Mouse (Mus musculus): Measurements from ENCODE around the gene Lrrc8b.

The Lrrc8b gene

DNA sequence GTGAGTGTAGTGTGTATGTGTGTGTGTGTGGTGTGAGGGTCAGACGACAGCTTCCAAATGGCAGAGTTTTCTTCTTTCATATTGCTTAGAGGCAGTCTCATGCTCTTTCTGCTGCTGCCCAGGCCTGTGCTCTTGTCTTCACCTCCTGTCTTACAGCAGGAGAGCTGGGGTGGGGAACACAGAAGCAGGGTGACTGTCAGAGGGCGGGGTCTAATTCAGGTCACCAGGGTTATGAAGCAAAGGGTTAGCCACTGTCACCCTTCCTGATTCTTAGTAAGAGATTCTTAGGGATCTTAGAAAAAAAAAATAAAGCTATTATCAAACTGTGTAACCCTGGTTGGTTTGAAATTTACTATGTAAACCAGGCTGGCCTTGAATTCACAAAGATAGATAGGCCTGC, 10.0 kb downstream of the Lrrc8b start:
- no peak for DNase-seq (ENCODE audit: low read depth)

DNA sequence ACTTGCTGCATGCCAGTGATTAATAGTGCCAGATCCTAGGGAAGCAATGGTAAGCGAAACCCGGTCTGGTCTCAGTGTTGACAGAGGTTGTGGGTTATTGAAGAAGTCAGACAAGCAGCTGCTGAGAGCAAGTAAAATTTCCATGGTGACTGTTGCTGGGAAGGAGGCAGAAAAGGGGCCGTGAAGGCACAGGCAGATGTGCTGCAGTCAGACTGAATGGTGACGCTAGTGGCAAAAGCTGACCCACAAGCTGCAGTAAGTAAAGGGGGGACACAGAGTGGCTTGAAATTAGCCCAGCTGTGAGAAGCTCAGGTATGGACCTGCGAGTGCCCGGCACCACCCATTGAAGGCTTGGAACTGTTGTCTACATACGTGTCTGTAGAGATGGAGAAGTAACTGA, 11.8 kb downstream of the Lrrc8b start:
- no peak for DNase-seq (ENCODE audit: low read depth)

DNA sequence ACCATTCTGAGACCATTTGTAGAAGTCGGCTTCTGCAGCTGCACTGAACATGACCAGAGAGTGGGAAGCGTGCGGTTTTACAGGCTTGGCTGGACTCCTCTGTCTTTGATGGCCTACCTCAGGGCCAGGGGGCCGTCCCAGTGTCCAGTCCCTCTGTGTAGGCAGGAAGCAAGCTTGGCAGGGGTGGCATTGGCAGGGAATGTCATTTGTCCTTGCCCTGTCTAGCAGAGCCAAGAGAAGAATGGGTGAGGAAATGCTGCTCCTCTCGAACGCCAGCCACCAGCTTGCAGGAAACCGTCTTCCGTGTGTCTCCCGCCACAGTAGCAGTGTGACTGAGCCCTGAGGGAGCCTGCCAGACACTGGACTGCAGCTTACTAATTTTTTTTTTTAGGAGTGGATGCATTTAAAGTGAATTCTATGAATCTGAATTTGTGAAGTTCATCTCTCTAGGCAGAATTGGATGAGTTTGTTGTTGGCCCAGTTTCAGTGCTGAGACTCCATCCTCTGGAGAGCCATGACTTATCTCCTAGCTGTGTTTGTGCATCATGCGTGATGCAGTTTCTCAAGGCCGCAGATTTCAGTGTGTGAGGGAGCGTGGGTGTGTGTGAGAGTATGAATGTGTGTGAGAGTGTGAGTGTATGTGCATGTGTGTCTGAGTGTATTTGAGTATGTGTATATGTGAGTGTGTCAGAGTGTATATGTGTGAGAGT, 12.8 kb downstream of the Lrrc8b start:
- DNase-seq (ENCODE audit: low read depth) = no peak

DNA sequence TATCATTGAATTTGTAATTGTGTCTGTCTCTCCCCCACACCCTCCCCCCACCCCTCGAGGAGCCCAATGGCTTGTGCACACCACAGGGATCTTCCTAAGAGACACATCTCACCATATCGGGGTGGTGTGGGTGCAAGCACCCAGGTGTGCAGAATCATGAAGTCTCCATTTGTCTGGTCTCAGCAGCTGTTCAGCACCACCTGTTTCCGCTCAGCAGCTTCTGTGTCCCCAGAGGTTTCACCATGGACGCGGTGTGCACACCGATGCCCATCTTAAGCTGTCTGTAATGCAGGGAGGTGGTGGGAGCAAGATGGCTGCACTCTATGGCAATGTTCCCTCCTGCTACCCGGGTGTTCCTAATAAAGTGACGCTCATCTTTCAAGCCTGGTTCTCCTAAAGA, 14.6 kb downstream of the Lrrc8b start:
- DNase-seq (ENCODE audit: low read depth) = no peak

DNA sequence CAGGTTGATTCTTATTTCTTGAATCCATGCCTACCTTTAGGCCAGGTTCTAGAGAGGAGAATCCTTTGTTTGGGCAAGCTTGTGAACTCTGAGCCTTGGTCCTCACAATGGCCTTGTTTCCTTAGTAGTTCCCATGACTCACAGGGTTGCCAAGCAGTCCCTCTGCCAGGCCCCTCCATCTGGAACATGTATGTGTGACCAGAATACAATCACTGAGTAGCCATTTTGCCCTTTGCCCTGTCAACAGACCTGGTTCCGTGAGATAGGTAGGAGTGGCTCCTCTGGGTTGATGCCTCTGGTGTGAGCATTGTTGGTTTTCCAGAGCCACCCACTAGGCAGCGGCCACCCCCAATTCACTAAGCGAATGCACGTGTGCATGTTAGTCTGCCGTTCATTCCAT, 24.0 kb downstream of the Lrrc8b start:
- no peak for DNase-seq (ENCODE audit: low read depth)

DNA sequence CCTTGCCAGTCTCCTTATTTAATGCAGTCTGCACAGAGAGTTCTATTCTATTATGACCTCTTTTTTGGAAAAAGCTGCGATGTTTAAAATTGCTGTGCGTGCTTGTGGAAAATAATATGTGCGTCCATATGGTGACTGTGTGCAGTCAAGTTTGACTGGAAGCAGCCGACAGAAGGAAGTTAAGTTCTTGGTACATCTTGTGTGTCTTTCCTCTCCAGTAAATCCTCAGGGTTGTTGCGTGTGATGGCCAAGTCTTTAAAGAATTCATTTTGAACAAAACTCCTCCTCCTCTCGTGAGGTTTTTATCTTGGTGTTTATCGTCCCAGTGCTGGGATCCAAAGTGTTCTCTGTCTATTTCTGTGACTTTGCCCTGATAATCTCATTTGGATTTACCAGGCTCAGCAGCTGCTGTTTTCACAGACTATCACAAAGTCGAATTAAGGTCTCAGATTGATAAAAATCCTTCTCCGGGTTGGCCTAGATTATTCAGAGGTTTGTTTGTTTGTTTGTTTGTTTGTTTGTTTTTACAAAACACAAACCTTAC, 25.5 kb downstream of the Lrrc8b start:
- DNase-seq (ENCODE audit: low read depth) = no peak

DNA sequence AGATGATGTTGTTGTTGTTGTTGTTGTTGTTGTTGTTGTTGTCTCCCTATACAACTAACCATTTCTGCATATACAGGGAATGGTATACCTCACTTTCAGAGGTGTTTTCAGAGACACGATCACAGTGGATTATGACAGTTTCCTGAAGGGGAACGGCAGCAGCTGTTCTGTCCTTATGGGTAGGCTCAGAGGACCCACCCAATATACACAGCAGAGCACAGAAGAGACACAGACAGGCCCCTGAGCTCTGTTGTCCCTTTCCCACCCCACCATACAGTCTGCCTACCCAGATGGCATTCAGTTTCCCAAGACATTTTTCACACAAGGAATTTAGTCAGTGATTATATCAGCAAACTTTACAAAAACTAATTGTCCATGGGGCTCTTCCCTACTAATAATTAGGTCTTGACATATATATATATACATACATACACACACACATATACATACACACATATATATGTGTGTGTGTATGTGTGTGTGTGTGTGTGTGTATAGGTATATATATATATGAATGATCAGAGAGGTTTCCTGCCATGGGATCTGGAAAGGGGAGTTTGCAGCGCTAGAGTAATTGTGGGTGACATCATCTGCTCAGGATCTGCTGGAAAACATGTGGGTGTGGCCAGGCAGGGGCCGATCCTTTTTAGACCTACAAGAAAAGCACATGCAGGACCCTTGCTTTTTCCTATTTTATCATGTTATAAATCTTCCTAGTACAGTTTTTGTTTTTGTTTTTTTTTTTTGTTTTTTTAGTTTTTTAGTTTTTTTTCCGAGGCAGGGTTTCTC, 26.8 kb downstream of the Lrrc8b start:
- DNase-seq (ENCODE audit: low read depth) = peak; percentile 15

DNA sequence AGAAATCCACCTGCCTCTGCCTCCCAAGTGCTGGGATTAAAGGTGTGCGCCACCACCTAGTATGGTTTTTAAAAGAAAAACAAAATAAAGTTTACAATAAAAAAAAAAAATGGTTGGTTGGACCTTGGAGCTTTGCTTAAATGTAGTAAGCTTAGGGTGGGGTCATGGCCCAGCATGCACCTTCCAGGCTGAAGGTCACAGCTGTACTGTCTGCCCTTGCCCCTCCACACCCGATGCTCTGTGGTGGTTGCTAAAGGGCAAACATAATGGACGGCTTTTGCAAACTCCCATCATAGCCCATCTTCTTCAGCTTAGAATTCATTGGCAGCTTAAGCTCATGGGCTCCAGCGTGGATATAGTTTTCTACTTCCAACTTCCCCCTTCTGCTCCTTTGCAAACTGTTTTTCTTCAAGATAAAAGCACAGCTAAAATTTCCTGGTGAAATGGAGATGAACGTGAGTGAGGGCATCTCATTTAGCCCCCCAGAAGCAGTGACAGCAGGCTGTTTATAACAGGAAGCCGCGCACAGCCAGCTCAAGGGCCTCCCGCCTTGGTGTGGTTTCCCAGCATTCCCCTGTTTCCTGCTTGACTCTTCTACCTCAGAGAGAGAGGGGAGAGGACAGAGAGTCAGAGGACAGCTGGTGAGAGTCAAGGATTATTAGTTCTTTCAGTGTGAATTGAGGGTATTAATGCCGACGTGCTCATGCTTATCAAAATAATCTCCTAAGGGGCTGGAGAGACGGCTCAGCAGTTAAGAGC, 27.7 kb downstream of the Lrrc8b start:
- peak; percentile 75 for DNase-seq (ENCODE audit: low read depth)

DNA sequence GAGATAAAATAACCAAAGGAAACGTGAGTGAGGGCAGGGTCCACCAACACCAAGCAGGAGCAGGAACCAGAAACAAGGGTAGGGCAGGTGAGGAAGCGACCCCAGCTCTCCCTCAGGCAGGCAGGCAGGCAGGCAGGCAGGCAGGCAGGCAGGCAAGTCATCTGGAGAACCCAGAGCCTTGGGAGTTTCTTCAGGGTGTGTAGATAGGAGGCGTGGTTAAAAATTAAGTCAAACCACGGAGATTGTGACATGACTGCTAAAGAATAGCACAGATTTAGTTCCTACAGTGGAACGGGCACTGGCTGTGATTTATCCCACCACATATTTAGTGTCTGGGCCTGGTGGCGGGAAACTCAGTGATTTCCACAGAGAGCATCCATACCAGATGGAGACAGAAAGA, 30.1 kb downstream of the Lrrc8b start:
- DNase-seq (ENCODE audit: low read depth) = peak; percentile 16

DNA sequence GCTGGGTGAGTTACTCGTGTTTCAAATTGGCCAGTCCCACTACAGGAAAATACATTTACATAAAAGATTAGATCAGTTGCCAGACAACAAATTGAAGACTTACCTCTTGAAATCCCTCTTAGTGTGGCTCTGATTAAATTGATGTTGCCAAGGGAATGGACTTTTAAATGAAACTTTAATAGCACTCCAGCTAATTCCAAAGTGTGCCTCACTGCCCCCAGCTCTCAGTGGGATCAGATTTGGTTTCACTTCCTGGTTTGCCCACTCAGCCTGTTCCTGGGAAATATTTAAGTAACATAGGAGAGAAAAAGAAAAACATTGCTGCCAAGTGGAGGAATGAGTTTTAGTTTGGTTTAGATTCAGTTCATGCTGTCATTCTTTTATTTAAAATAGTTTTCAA, 38.5 kb downstream of the Lrrc8b start:
- DNase-seq (ENCODE audit: low read depth) = no peak

DNA sequence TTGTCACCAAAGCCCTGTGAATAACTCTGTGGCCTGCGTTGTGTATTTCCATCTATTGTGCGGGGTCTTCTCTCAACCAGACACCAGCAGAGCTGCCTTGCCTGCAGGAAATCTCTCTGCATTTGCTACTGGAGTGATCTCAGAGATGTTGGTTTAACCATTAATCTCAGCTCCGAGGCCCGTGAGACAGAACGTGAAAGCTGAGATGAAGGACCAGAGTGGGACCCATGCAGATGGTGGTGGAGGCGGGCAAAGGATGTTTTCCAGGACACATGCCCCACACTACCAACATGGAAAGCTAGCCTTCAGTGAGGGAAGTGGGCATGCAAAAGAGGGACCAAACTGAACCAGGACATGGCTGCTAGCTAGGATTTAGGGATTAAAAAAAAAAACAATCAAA, 43.5 kb downstream of the Lrrc8b start:
- DNase-seq (ENCODE audit: low read depth) = no peak

DNA sequence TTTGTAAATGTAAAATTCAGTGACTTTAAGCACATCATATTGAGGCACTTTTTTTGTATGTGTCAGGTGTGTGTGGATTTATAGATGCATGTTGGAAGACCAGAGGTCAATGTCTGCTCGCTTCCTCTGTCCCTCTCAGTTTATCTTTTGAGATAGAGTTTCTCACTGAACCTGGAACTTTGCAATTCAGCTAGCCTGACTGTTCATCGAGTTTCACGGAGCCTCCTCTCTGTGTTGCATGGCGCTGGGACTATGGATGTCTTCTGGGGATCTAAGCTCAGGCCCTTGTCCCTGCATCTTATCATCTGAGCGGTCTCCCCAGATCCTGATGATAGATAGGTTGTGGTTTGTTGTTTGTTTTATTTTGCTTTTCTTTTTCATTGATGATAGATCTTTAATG, 45.0 kb downstream of the Lrrc8b start:
- DNase-seq (ENCODE audit: low read depth) = no peak

DNA sequence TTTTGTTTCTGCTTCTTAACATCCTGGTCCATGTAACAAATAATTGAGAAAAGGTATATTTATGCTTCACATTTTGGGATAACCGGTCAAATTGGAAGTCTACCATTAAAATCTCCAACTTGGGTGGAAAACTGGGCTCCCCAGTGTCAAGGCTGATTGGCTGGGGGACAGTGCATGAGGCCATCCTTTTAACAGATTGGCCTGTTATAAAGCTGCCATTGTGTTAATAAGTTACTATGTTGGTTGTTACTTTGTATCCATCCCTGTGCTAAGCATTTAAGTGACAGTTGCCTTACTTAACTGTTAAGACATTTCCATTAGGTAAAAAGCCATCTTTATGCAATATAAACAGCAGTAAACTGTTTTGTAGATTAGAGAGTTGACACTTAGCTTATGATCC, 45.5 kb downstream of the Lrrc8b start:
- DNase-seq (ENCODE audit: low read depth) = no peak

DNA sequence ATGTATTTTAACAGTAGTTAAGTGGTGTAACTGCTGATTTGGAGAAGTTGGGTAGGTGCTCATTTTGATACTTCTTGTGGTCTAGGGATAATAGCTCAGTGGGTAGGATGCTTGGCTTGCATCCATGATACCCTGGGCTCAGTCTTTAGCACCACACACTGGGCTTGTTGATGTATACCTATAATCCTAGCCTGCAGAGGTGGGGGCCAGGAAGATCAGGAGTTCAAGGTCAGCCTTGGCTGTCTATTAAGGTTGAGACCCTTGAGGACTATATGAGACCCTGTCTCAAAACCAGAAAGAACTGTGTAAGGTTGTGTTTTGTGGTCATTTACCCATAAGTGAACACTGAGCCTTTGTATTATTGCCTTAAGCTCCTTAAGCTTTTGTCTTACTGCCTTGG, 49.1 kb downstream of the Lrrc8b start:
- no peak for DNase-seq (ENCODE audit: low read depth)

DNA sequence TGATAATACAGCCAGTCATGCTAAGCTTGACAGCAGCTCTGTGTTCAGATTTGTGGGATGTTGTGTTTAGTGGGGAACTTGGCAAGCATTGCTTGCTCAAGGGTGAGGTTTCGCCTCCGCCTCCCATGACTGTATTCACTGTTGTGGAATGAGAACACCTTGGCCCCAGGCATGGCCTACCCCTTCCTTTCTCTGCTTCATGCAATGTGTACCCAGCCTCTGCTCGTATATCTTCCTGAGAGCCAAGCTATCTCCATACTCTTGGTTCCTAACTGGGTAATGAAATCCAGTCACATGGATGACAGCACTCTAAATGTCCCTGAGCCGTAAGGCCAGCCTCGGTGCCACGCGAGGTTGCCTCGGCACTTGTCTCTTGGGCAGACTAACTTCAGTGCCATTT, 50.0 kb downstream of the Lrrc8b start:
- DNase-seq (ENCODE audit: low read depth) = no peak

DNA sequence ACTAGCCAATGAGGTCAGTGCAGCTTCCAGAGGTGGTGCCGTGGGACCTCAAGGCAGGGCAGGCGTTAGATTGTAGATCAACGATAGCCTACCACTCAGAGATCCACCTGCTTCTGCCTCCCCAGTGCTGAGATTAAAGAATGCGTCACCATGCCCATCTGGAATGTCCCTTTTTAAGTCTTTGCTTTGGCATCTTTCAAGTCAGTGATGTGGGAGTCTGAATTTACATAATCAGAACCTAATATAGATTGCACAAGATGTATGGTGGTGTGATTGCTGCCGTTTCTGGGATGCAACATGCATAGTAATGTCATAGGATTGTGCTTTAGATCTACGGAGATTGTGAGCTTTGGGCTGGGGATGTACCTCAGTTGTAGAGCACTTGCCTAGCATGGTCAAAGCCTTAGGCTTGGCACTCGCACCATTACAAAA, 50.9 kb downstream of the Lrrc8b start:
- DNase-seq (ENCODE audit: low read depth) = no peak

DNA sequence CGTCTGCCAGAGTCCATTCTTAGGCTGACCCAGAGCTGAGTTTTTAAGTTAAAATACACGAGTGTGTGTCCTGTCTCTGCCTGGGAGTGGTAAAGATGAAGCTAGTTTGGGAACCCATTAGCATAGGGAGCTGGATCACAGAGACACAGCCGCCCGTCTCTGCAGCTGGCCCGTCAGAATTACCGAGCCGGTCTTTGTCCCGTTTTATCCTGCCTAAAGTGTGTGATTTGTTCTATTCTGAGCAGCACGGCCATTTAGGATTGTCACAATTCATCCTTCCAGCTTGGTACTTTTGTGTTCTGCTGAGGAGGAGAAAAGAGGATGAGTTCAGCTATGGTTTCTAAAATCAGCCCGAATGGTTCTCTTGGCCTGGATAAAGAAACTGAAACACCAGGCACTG, 51.7 kb downstream of the Lrrc8b start:
- DNase-seq (ENCODE audit: low read depth) = no peak

DNA sequence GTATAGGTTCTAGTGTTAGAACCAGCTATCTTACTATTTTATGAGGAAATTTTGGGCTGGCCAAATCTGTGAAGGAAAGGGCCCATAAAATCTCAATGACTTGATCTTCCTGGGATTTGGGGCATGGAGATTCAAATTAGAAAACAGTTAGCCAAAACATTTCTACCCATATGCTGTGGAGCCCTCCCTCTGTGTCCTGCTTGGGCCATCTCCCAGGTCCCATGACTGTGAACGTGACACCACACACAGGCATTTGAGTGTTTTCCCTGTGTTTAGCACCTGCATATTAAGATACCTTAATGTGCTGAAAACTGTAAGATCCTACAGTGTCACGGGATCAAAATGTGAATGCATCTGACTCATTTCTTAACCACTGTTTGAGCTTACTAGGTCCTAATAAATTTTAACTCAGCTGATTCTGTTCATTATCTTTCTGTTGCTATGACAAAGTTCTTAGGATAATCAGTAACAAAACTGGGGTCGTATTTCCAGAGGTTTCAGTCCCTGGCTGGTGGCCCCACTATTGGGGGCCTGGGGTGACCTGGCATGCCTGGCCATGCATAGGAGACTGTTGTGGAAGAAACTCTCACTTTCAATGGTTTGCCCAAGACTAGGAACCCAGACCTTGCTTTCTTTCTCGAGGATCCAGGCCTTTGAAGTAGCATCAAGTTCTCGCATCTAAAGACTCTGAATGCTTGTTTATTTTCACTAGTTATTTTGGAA, 57.6 kb downstream of the Lrrc8b start:
- DNase-seq (ENCODE audit: low read depth) = no peak

DNA sequence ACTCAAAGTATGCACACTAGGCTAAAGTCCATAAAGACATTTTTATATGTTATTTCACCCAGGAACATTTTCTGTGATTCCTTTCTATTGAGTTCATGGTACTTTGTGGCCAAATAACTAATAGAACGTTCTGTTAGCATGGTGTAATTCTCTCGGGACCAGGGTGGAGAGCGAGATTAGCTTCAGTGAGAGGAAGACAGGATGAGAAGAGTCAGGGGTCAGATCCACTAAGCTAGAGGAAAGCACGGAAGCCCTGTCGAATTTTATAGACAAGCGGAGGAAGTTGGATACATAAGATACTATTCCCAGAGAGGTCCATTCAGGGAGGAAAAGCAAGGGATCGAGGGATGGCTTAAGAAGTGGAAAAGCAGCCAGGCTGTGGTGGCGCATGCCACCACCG, 62.0 kb downstream of the Lrrc8b start:
- DNase-seq (ENCODE audit: low read depth) = no peak

DNA sequence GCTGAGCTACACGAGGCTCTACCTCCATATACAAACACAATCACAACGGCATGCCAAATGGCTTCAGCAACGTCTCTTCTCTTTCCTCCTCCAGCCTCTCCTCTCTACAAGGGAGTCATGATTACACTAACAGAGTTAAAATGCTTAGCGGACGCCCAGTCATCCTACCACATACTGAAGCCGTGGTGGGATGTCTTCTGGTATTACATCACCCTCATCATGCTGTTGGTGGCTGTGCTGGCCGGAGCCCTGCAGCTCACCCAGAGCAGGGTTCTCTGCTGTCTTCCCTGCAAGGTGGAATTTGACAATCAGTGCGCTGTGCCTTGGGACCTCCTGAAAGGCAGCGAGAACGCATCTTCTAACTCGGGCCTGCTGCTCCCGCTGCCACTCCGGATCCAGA, 64.1 kb downstream of the Lrrc8b start:
- no peak for DNase-seq (ENCODE audit: low read depth)

DNA sequence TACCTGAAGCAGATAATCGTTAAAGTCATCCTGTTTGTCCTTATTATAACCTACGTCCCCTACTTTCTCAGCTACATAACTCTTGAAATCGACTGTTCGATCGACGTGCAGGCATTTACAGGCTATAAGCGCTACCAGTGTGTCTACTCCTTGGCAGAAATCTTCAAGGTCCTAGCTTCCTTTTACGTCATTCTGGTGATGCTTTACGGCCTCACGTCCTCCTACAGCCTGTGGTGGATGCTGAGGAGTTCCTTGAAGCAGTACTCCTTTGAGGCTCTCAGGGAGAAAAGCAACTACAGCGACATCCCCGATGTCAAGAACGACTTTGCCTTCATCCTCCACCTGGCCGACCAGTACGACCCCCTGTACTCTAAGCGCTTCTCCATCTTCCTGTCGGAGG, 65.0 kb downstream of the Lrrc8b start:
- no peak for DNase-seq (ENCODE audit: low read depth)

DNA sequence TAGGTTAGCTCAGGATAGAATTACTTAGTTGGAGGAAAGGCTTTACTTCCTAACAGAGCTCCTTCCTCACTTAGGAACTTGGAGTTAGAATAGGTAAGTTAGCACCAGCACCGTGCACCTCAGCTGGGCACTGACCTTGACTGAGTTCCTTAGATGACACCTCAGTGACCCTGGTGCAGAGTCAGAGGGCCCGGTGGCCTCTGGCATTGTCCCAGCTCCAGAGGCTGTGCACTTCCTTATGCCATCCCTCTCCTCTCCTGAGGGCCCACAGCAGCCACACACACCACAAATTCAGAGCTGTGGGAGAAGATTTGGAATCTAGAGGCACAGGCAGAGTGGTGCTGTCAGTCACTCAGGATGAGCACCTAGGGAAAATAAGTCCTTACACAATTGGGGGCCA, 68.1 kb downstream of the Lrrc8b start:
- DNase-seq (ENCODE audit: low read depth) = no peak

Measured in naive thymus-derived CD4-positive, alpha-beta T cell, adult 2 months (primary cell).